Mouse (Mus musculus): ENCODE data around the gene Gas2l2.

DNA sequence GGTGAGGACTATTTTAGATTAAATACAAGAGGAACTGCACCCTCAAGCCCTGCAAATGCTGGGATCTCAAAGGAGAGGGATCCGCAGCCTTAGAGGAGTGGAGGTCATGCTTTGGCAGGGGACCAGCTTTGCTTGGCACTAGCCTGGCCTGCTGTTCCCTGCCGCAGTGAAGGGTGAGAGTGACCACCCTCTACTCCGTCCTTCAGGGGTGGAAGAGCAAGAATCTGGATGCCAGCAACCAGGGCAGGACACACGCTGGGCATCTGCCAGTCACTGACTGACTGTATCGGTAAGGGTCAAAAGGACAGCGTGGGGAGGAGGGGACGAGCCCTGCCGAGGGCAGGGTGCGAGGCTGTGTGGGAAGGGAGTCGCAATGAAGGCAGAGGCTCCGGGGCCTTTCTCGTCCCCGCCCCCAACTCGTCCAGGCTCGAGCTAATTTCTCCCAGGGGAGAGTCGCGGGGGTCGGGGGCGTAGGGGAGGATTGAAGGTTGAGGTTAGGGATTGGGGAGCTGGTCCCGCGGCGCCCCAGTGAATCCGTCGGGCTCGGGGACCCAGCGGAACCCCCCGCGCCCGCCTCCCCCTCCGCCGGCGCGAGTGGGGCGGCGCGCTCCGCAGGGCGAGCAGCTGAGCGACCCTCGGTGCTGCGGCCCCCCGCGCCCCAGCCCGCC lies 20.0 kb downstream of the Gas2l2 start, which contains the start of gene Rasl10b:
- no peak for TF ChIP-seq TAL1 (IDR thresholded peaks at IDR 0.05; ENCODE audit: low read length)
- TF ChIP-seq GATA1 (IDR thresholded peaks at IDR 0.05; ENCODE audit: low read length): no peak

Measured in erythroblast, embryonic 14.5 days (primary cell).